ENCODE assay signal across 11 mouse cellular contexts in genomic region chr7:132800868-132801267, GRCm38 (mm10). TPM values are rescaled to one million over a fixed set of nuclear protein-coding genes. Genes with fewer than 3 reads are reported as not detected.
A peak's percentile ranks its signal among the peaks of the same experiment; 100 is the strongest.
DNase-seq lines count a peak whose midpoint lies in the region; ATAC-seq lines count a peak whose summit lies in the region.
"Had no signal": no experiment of that assay in that cellular context is flagged by ENCODE, and none has a peak within 500 bp of the region (broad histone marks: within the 10 kb centered on the region; RNA-seq: fewer than 3 reads in every experiment).

No protein-coding gene starts in this region.

- no peaks in the 10 kb centered on the region for H3K27me3 ChIP-seq in kidney, embryonic 14.5 days (ENCODE audit: control insufficient read depth, insufficient read depth, low read length)
- no peaks in the 10 kb centered on the region for H3K27me3 ChIP-seq in heart, embryonic 15.5 days
- H3K27me3 ChIP-seq: midbrain, embryonic 12.5 days; neural tube, embryonic 12.5 days had no signal

- no peak overlapping the region; the same call in 1 of the 2 replicates for H3K27ac ChIP-seq in kidney, embryonic 14.5 days (ENCODE audit: low read depth, low read length)
- H3K27ac ChIP-seq in heart, embryonic 15.5 days: peak overlapping the region; percentile 79
- H3K27ac ChIP-seq: hindbrain, postnatal 0 days; liver, embryonic 14.5 days; midbrain, embryonic 12.5 days; neural tube, embryonic 12.5 days had no signal

- WGBS in kidney, embryonic 14.5 days: 81% methylated on average over 10 of the region's 10 CpGs
- WGBS in heart, embryonic 15.5 days: 65% methylated on average over 10 of the region's 10 CpGs

- no peak for ATAC-seq in kidney, embryonic 14.5 days (ENCODE audit: low FRiP score, low TSS enrichment)
- ATAC-seq in heart, embryonic 15.5 days (replicated peaks; ENCODE audit: insufficient number of reproducible peaks, insufficient read depth, low FRiP score, low read depth): no peak
- ATAC-seq: hindbrain, postnatal 0 days had no signal

- no peak overlapping the region for H3K9ac ChIP-seq in kidney, embryonic 14.5 days (ENCODE audit: low read depth, low read length)
- H3K9ac ChIP-seq in heart, embryonic 15.5 days: no peak overlapping the region
- H3K9ac ChIP-seq: liver, embryonic 14.5 days; midbrain, embryonic 12.5 days; neural tube, embryonic 12.5 days had no signal

- 0 out of 2 replicates have a peak, but pooled peaks cover 5% of the 10 kb centered on the region for H3K36me3 ChIP-seq in kidney, embryonic 14.5 days (ENCODE audit: control insufficient read depth, insufficient read depth, low read length)
- H3K36me3 ChIP-seq in heart, embryonic 15.5 days: no peaks in the 10 kb centered on the region
- H3K36me3 ChIP-seq: neural tube, embryonic 12.5 days had no signal

- H3K9me3 ChIP-seq in kidney, embryonic 14.5 days (ENCODE audit: control insufficient read depth, low read length): no peaks in the 10 kb centered on the region
- H3K9me3 ChIP-seq in heart, embryonic 15.5 days (replicated peaks): no peaks in the 10 kb centered on the region
- H3K9me3 ChIP-seq: midbrain, embryonic 12.5 days; neural tube, embryonic 12.5 days had no signal

- no peak overlapping the region for H3K4me3 ChIP-seq in kidney, embryonic 14.5 days (ENCODE audit: low read length)
- no peak overlapping the region for H3K4me3 ChIP-seq in heart, embryonic 15.5 days
- H3K4me3 ChIP-seq: midbrain, embryonic 12.5 days; neural tube, embryonic 12.5 days had no signal

- peaks cover 14% of the 10 kb centered on the region for H3K4me1 ChIP-seq in kidney, embryonic 14.5 days (ENCODE audit: control insufficient read depth, insufficient read depth, low read length)
- peaks cover 66% of the 10 kb centered on the region for H3K4me1 ChIP-seq in heart, embryonic 15.5 days (replicated peaks)

- no peak overlapping the region for H3K4me2 ChIP-seq in kidney, embryonic 14.5 days (replicated peaks; ENCODE audit: low read depth, low read length)
- no peak overlapping the region for H3K4me2 ChIP-seq in heart, embryonic 15.5 days
- H3K4me2 ChIP-seq: midbrain, embryonic 12.5 days; neural tube, embryonic 12.5 days had no signal

- peak; percentile 78 for DNase-seq in kidney, adult 11 months
- DNase-seq in cerebellum, adult 9-10 months: peak; percentile 45
- DNase-seq in kidney, postnatal 36 days: peak; percentile 61 to 63
- no peak for DNase-seq in ovary, postnatal 10 days (ENCODE audit: low spot score)
- no peak for DNase-seq in urinary bladder, postnatal 10 days (ENCODE audit: low spot score)

RNA-seq across cellular contexts. Expression of gene Fam53b, which starts 12.8 kb away (rescaled TPM):
- 17.0 and 22.1 TPM in 2 replicates for polyA plus RNA-seq in kidney, embryonic 14.5 days (2014; fragmentation: Nextera tagmentation; extraction: Ambion mirVana)
- polyA plus RNA-seq in heart, embryonic 15.5 days (2015; fragmentation: Nextera tagmentation; extraction: Ambion mirVana): 14.9 and 19.0 TPM in 2 replicates

RNA-seq across cellular contexts. Expression of gene Eef1akmt2, which starts 51.6 kb away (rescaled TPM):
- 72.4 and 101 TPM in 2 replicates for polyA plus RNA-seq in kidney, embryonic 14.5 days (2014; fragmentation: Nextera tagmentation; extraction: Ambion mirVana)
- polyA plus RNA-seq in heart, embryonic 15.5 days (2015; fragmentation: Nextera tagmentation; extraction: Ambion mirVana): 35.5 and 37.7 TPM in 2 replicates

RNA-seq across cellular contexts. Expression of gene Abraxas2, which starts 58.2 kb away (rescaled TPM):
- 37.6 and 50.0 TPM in 2 replicates for polyA plus RNA-seq in kidney, embryonic 14.5 days (2014; fragmentation: Nextera tagmentation; extraction: Ambion mirVana)
- polyA plus RNA-seq in heart, embryonic 15.5 days (2015; fragmentation: Nextera tagmentation; extraction: Ambion mirVana): 25.1 and 28.7 TPM in 2 replicates

Comparison
In these comparisons a context has a peak if more than half of its experiments do, and no peak if none do; other contexts are left out.
1. DNase-seq: peak in kidney, adult 11 months (single experiment), cerebellum, adult 9-10 months (single experiment) and kidney, postnatal 36 days (2 of 2); none in ovary, postnatal 10 days (single experiment) and urinary bladder, postnatal 10 days (single experiment).